Mouse (Mus musculus) fat pad, adult 2 months (tissue): ENCODE measurements around the gene Igdcc3.
"Not testable (repeated sequence)": the region's sequence is repeated elsewhere in the genome, so short reads cannot be mapped to it uniquely, and the experiment has no call there.

Experiments
- DNase-seq: peaks from one replicate; pipeline ENCODE4 v3.0.0-alpha.2; 2011; ENCODE audit warnings: low read depth, low spot score; ENCODE audit errors: extremely low read depth

The Igdcc3 gene

GRCm38 (mm10) chr9:65201381-65202164 is 60.6 kb downstream of the Igdcc3 start:
- no peak for DNase-seq

- no peak for DNase-seq
Observed at GRCm38 (mm10) chr9:65202165-65202754, 61.3 kb downstream of the Igdcc3 start.

- no peak for DNase-seq
Observed at GRCm38 (mm10) chr9:65205049-65205815, 64.2 kb downstream of the Igdcc3 start.

GRCm38 (mm10) chr9:65207041-65207815 is 66.2 kb downstream of the Igdcc3 start:
- not testable (repeated sequence) for DNase-seq

GRCm38 (mm10) chr9:65208293-65209179 is 67.5 kb downstream of the Igdcc3 start:
- no peak for DNase-seq

GRCm38 (mm10) chr9:65211598-65211997 is 70.6 kb downstream of the Igdcc3 start:
- DNase-seq: no peak

GRCm38 (mm10) chr9:65214425-65214777 is 73.4 kb downstream of the Igdcc3 start:
- no peak for DNase-seq

- DNase-seq: no peak
Observed at GRCm38 (mm10) chr9:65214778-65215493, 73.9 kb downstream of the Igdcc3 start.

GRCm38 (mm10) chr9:65215494-65216126 is 74.6 kb downstream of the Igdcc3 start:
- DNase-seq: no peak

- DNase-seq: no peak
Observed at GRCm38 (mm10) chr9:65216972-65217371, 76.0 kb downstream of the Igdcc3 start.

GRCm38 (mm10) chr9:65217661-65218060 is 76.7 kb downstream of the Igdcc3 start:
- no peak for DNase-seq

- no peak for DNase-seq
Observed at GRCm38 (mm10) chr9:65218916-65219315, 77.9 kb downstream of the Igdcc3 start.

- DNase-seq: not testable (repeated sequence)
Observed at GRCm38 (mm10) chr9:65220398-65220797, 79.4 kb downstream of the Igdcc3 start.

- DNase-seq: no peak
Observed at GRCm38 (mm10) chr9:65223927-65224326, 82.9 kb downstream of the Igdcc3 start.

- no peak for DNase-seq
Observed at GRCm38 (mm10) chr9:65225795-65226194, 84.8 kb downstream of the Igdcc3 start.

- no peak for DNase-seq
Observed at GRCm38 (mm10) chr9:65230250-65230649, 89.3 kb downstream of the Igdcc3 start.

GRCm38 (mm10) chr9:65231284-65231683 is 90.3 kb downstream of the Igdcc3 start:
- DNase-seq: no peak

- no peak for DNase-seq
Observed at GRCm38 (mm10) chr9:65233243-65233985, 92.4 kb downstream of the Igdcc3 start.
